ENCODE assay signal across 7 mouse cellular contexts in the genomic region with DNA sequence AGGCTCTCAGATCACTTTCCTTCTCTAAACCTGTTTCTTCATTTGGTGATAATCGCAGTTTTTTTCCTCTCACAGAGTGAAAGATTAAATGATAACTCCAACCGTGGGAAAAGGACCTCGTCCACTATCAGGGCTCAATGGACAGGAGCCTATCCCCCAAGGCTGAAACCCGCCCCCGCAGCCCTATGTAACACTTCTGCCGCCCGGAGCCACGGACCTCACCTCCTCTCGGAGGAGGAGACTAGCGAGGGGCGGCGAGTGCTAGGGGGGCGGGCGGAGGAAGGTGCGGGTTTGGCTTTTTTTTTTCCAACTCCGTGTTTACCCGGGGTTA. TPM values are rescaled to one million over a fixed set of nuclear protein-coding genes. Genes with fewer than 3 reads are reported as not detected.
A peak's percentile ranks its signal among the peaks of the same experiment; 100 is the strongest.
DNase-seq lines count a peak whose midpoint lies in the region; ATAC-seq and TF ChIP-seq lines count a peak whose summit lies in the region.

No protein-coding gene starts in this region.

- H3K27ac ChIP-seq in lung, embryonic 14.5 days (ENCODE audit: low read depth) = peak overlapping the region; percentile 98
- peak overlapping the region; percentile 95 for H3K27ac ChIP-seq in limb, embryonic 10.5 days
- H3K27ac ChIP-seq in olfactory bulb, adult 2 months (ENCODE audit: insufficient read depth, low read depth, low read length) = peak overlapping the region; percentile 97

- no peaks in the 10 kb centered on the region for H3K4me1 ChIP-seq in lung, embryonic 14.5 days (ENCODE audit: insufficient read depth)
- no peaks in the 10 kb centered on the region for H3K4me1 ChIP-seq in limb, embryonic 10.5 days
- H3K4me1 ChIP-seq in olfactory bulb, adult 2 months (ENCODE audit: control insufficient read depth, insufficient read depth, low read length) = no peaks in the 10 kb centered on the region

- peak overlapping the region; percentile 55 for H3K4me3 ChIP-seq in lung, embryonic 14.5 days (ENCODE audit: low read depth, low read length)
- H3K4me3 ChIP-seq in limb, embryonic 10.5 days = peak overlapping the region; percentile 68
- H3K4me3 ChIP-seq in olfactory bulb, adult 2 months (ENCODE audit: insufficient read depth, low read depth, low read length) = peak overlapping the region; percentile 70

- WGBS in lung, embryonic 14.5 days = 13% methylated on average over 17 of the region's 17 CpGs
- WGBS in limb, embryonic 10.5 days = 15% methylated on average over 17 of the region's 17 CpGs
- WGBS in olfactory bulb, adult 2 months = 9% methylated on average over 17 of the region's 17 CpGs

- no peak; the same call in 1 of the 2 replicates for ATAC-seq in lung, embryonic 14.5 days (ENCODE audit: insufficient read depth)
- ATAC-seq in erythroblast, adult 5-6 weeks (replicated peaks; ENCODE audit: low FRiP score, poor library complexity, severe bottlenecking) = peak; percentile 68

- peak overlapping the region; percentile 48; the same call in 1 of the 2 replicates for H3K9ac ChIP-seq in lung, embryonic 14.5 days

- DNase-seq in lung, embryonic 14.5 days = no peak
- no peak for DNase-seq in lung, postnatal 14 days
- DNase-seq in limb, embryonic 10.5 days (ENCODE audit: low spot score) = no peak
- no peak for DNase-seq in right cerebral cortex, postnatal 4 days
- no peak for DNase-seq in embryo, embryonic 9.5 days (ENCODE audit: extremely low spot score)

- H3K36me3 ChIP-seq in lung, embryonic 14.5 days (ENCODE audit: insufficient read depth) = no peaks in the 10 kb centered on the region
- 0 out of 2 replicates have a peak, but pooled peaks cover 5% of the 10 kb centered on the region for H3K36me3 ChIP-seq in limb, embryonic 10.5 days

- TF ChIP-seq POLR2A in olfactory bulb, adult 2 months (IDR thresholded peaks at IDR 0.05; ENCODE audit: insufficient read depth, low read depth, low read length) = no peak

- no peak for TF ChIP-seq CTCF in lung, embryonic 14.5 days (IDR thresholded peaks at IDR 0.05; ENCODE audit: low read depth)
- no peak for TF ChIP-seq CTCF in olfactory bulb, adult 2 months (IDR thresholded peaks at IDR 0.05; ENCODE audit: insufficient read depth, low read depth, low read length)

- peak overlapping the region; percentile 53 for H3K4me2 ChIP-seq in lung, embryonic 14.5 days

- no peaks in the 10 kb centered on the region for H3K9me3 ChIP-seq in lung, embryonic 14.5 days (ENCODE audit: low read depth, low read length)
- H3K9me3 ChIP-seq in limb, embryonic 10.5 days (replicated peaks) = no peaks in the 10 kb centered on the region

- no peaks in the 10 kb centered on the region for H3K27me3 ChIP-seq in lung, embryonic 14.5 days (ENCODE audit: insufficient read depth, low read length)
- H3K27me3 ChIP-seq in limb, embryonic 10.5 days (ENCODE audit: low read depth, poor library complexity, severe bottlenecking) = peaks cover 57% of the 10 kb centered on the region

RNA-seq across cellular contexts. Expression of gene Phf8, which starts 0.4 kb away (rescaled TPM):
- 17.6 and 19.1 TPM in 2 replicates for polyA plus RNA-seq in lung, embryonic 14.5 days (2014; fragmentation: Nextera tagmentation; extraction: Ambion mirVana)
- 77.7 and 84.7 TPM in 2 replicates for total RNA-seq in erythroblast, adult 5-6 weeks (2015; ENCODE audit: low replicate concordance)
- 70.3 and 75.4 TPM in 2 replicates for total RNA-seq in erythroblast, adult 5-6 weeks (2017; ENCODE audit: low replicate concordance)
- polyA plus RNA-seq in limb, embryonic 10.5 days (2016; fragmentation: Nextera tagmentation; extraction: Ambion mirVana) = 14.3 and 18.9 TPM in 2 replicates
- polyA plus RNA-seq in olfactory bulb, adult 2 months (2012; ENCODE audit: insufficient read depth, insufficient read length, low replicate concordance, missing spikeins) = not detected in 2 replicates
